Mouse (Mus musculus) G1E-ER4 (cell line): ENCODE results near the gene Hoxd13. TPM values are rescaled to one million over a fixed set of nuclear protein-coding genes. Genes with fewer than 3 reads are reported as not detected.

Experiments
- GATA1 ChIP-seq: IDR thresholded peaks from one replicate; pipeline ENCODE4 v1.8.0; 2012; ENCODE audit warnings: low read length, inconsistent platforms
- polyA plus RNA-seq: library from polyadenylated mRNA; stranded (reverse); fragments of >175 nt; gene quantifications from 2 replicates; pipeline ENCODE4 v1.2.3, GENCODE M21; 2012

Gene Hoxd13
- polyA plus RNA-seq, 1 experiment = not detected

GRCm38 (mm10) chr2:74658024-74658666 lies 10.0 kb upstream of the Hoxd13 start:
- no peak for TF ChIP-seq GATA1

- TF ChIP-seq GATA1 = no peak
These were observed 9.3 kb upstream of the Hoxd13 start for GRCm38 (mm10) chr2:74658667-74659371.

GRCm38 (mm10) chr2:74659507-74660005 lies 8.6 kb upstream of the Hoxd13 start, which contains the start of gene Evx2:
Evx2 (minus strand) TSS chr2:74659557.
- TF ChIP-seq GATA1 = no peak

GRCm38 (mm10) chr2:74660421-74661375 lies 7.4 kb upstream of the Hoxd13 start:
- no peak for TF ChIP-seq GATA1

- TF ChIP-seq GATA1 = no peak
These were observed 6.4 kb upstream of the Hoxd13 start for GRCm38 (mm10) chr2:74661685-74662084.

GRCm38 (mm10) chr2:74663291-74663925 lies 4.7 kb upstream of the Hoxd13 start:
- no peak for TF ChIP-seq GATA1

- TF ChIP-seq GATA1 = no peak
These were observed 1.7 kb upstream of the Hoxd13 start for GRCm38 (mm10) chr2:74666411-74666810.

- TF ChIP-seq GATA1 = no peak
These were observed 794 bp upstream of the Hoxd13 start for GRCm38 (mm10) chr2:74667191-74667841.

GRCm38 (mm10) chr2:74668370-74669229 lies 490 bp downstream of the Hoxd13 start:
- TF ChIP-seq GATA1 = no peak

GRCm38 (mm10) chr2:74669230-74669578 lies 1.1 kb downstream of the Hoxd13 start:
- no peak for TF ChIP-seq GATA1

GRCm38 (mm10) chr2:74669650-74670235 lies 1.6 kb downstream of the Hoxd13 start:
- no peak for TF ChIP-seq GATA1

GRCm38 (mm10) chr2:74670632-74671188 lies 2.6 kb downstream of the Hoxd13 start:
- TF ChIP-seq GATA1 = no peak

- no peak for TF ChIP-seq GATA1
These were observed 3.7 kb downstream of the Hoxd13 start for GRCm38 (mm10) chr2:74671847-74672246.
